Mouse (Mus musculus) limb, embryonic 14.5 days (tissue): ENCODE results near the gene Krt39. TPM values are rescaled to one million over a fixed set of nuclear protein-coding genes. Genes with fewer than 3 reads are reported as not detected.

Source experiments
- ATAC-seq: fragments of 200-750 bp; cut with Nextera tagmentation; 2 replicates; pipeline ENCODE4 v1.8.0; 2017; ENCODE audit warnings: low read depth, moderate number of reproducible peaks, moderate TSS enrichment; ENCODE audit not compliant: low FRiP score
- DNase-seq: peaks from one replicate; pipeline ENCODE4 v3.0.0-alpha.2; 2015; ENCODE audit warnings: low spot score
- H3K27ac ChIP-seq: fragments of 300-500 bp; sonication (generic); replicated peaks from 2 replicates; pipeline ENCODE4 v1.5.1; 2014; ENCODE audit warnings: low read depth, mild to moderate bottlenecking, low read length, moderate library complexity, mixed read lengths
- H3K27me3 ChIP-seq: fragments of 300-500 bp; sonication (generic); 2 replicates; pipeline ENCODE4 v1.6.1; 2014; ENCODE audit warnings: low read length, mixed read lengths; ENCODE audit not compliant: control insufficient read depth, insufficient read depth
- H3K36me3 ChIP-seq: fragments of 300-500 bp; sonication (generic); 2 replicates; pipeline ENCODE4 v1.6.1; 2014; ENCODE audit warnings: mild to moderate bottlenecking, low read length, moderate library complexity, mixed read lengths; ENCODE audit not compliant: control insufficient read depth, insufficient read depth
- H3K4me1 ChIP-seq: fragments of 300-500 bp; sonication (generic); 2 replicates; pipeline ENCODE4 v1.6.1; 2014; ENCODE audit warnings: antibody characterized with exemption, low read length, mixed read lengths; ENCODE audit not compliant: control insufficient read depth, insufficient read depth
- H3K4me2 ChIP-seq: fragments of 300-500 bp; sonication (generic); replicated peaks from 2 replicates; pipeline ENCODE4 v1.6.1; 2014; ENCODE audit warnings: low read depth, mild to moderate bottlenecking, low read length, moderate library complexity; ENCODE audit not compliant: severe bottlenecking
- H3K4me3 ChIP-seq: fragments of 300-500 bp; sonication (generic); replicated peaks from 2 replicates; pipeline ENCODE4 v1.5.1; 2014; ENCODE audit warnings: low read length
- H3K9ac ChIP-seq: fragments of 300-500 bp; sonication (generic); 2 replicates; pipeline ENCODE4 v1.6.1; 2014; ENCODE audit warnings: mild to moderate bottlenecking, low read depth, low read length, moderate library complexity; ENCODE audit not compliant: severe bottlenecking
- H3K9me3 ChIP-seq: fragments of 300-500 bp; sonication (generic); 2 replicates; pipeline ENCODE4 v1.6.1; 2016; ENCODE audit warnings: low read length; ENCODE audit not compliant: control insufficient read depth
- POLR2A ChIP-seq: fragments of 200-500 bp; IDR thresholded peaks from 2 replicates; pipeline ENCODE4 v1.8.0; 2012; ENCODE audit warnings: inconsistent platforms, mild to moderate bottlenecking, moderate library complexity, borderline replicate concordance; ENCODE audit not compliant: insufficient read depth, insufficient read length; ENCODE audit errors: extremely low read depth
- WGBS: fragments of 180-500 bp; shearing (Covaris S2); extraction: QIAGEN DNeasy Blood & Tissue Kit; methylation state at CpG from one replicate; pipeline ENCODE4 v1.1.7; 2014; 5-methylcytosine and 5-hydroxymethylcytosine counted together
- polyA plus RNA-seq, 2 experiments: library from polyadenylated mRNA; depleted of rRNA in 1 of 2; stranded (reverse) in 1 of 2; unstranded in 1 of 2; fragments of >200 nt; fragmentation: Nextera tagmentation in 1 of 2; extraction: Ambion mirVana in 1 of 2; gene quantifications; 2 replicates each; pipeline versions ENCODE4 v1.2.1 to v1.2.3; 2012 to 2014

Gene Krt39
- polyA plus RNA-seq (2012; rRNA removed): not detected in 2 replicates
- not detected in 2 replicates for polyA plus RNA-seq (2014; fragmentation: Nextera tagmentation; extraction: Ambion mirVana)

- Histone ChIP-seq H3K9ac (no peak within 1 kb of the TSS), H3K4me2 (no peak within 1 kb of the TSS), H3K4me3 (no peak within 1 kb of the TSS), H3K9me3 (no peaks in the 10 kb centered on the region), H3K27me3 (no peaks in the 10 kb centered on the region), H3K4me1 (no peaks in the 10 kb centered on the region), H3K27ac (no peak within 1 kb of the TSS), H3K36me3 (no peaks in the 10 kb centered on the region)
- ATAC-seq (no peak), DNase-seq (no peak)
- no peak for TF ChIP-seq POLR2A
- 17% methylated on average over 13 of the region's 13 CpGs for WGBS
Measured at GRCm38 (mm10) chr11:99521288-99521860, at the start of gene Krt39. TSS of gene Krt39 (minus strand) at chr11:99521338.

GRCm38 (mm10) chr11:99566530-99566929, 45.4 kb upstream of the Krt39 start, which contains the start of gene Krtap3-1:
TSS of gene Krtap3-1 (minus strand) at chr11:99566630.
- TF ChIP-seq POLR2A: no peak
- H3K4me1 ChIP-seq: no peaks in the 10 kb centered on the region
- DNase-seq (no peak), ATAC-seq (no peak)
- no peak within 1 kb of the TSS for H3K9ac ChIP-seq
- H3K27me3 ChIP-seq: no peaks in the 10 kb centered on the region
- H3K9me3 ChIP-seq: no peaks in the 10 kb centered on the region
- H3K36me3 ChIP-seq: no peaks in the 10 kb centered on the region
- H3K4me2 ChIP-seq: no peak within 1 kb of the TSS
- WGBS: 62% methylated on average over 7 of the region's 7 CpGs
- H3K27ac ChIP-seq: no peak within 1 kb of the TSS
- H3K4me3 ChIP-seq: no peak within 1 kb of the TSS

DNA sequence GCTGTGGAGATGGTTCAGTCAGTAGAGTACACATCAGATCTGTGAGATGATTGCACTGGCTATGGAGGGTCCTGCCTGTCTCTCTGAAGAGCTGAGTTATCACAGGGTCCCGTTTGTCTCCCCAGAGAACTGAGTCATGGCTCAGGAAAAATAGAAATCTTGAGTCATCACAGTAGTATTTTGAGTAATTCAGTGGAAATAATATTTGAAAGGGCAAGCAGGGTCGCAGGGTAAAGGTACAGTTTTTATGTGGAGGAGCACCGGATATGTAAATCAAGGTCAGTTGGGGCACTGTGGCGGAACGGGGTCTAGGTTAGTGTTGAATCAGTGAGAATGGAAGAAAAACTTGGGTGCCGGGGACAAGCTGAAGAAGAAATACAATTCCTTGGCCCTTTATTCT, 41.4 kb upstream of the Krt39 start:
- 87% methylated on average over 6 of the region's 6 CpGs for WGBS
- Histone ChIP-seq H3K27me3 (no peaks in the 10 kb centered on the region), H3K27ac (no peak overlapping the region), H3K4me1 (no peaks in the 10 kb centered on the region), H3K4me2 (no peak overlapping the region), H3K4me3 (no peak overlapping the region), H3K9ac (no peak overlapping the region), H3K9me3 (no peaks in the 10 kb centered on the region), H3K36me3 (no peaks in the 10 kb centered on the region)
- no peak for DNase-seq
- ATAC-seq: no peak
- no peak for TF ChIP-seq POLR2A

GRCm38 (mm10) chr11:99559366-99559765, 38.2 kb upstream of the Krt39 start, which contains the start of gene Gm11939:
TSS of gene Gm11939 (minus strand) at chr11:99559466.
- H3K9ac ChIP-seq: no peak within 1 kb of the TSS
- WGBS: 89% methylated on average over 9 of the region's 9 CpGs
- ATAC-seq: no peak
- H3K4me2 ChIP-seq: no peak within 1 kb of the TSS
- no peak for DNase-seq
- no peak for TF ChIP-seq POLR2A
- no peaks in the 10 kb centered on the region for H3K4me1 ChIP-seq
- H3K4me3 ChIP-seq: no peak within 1 kb of the TSS
- H3K27me3 ChIP-seq: no peaks in the 10 kb centered on the region
- H3K9me3 ChIP-seq: no peaks in the 10 kb centered on the region
- no peak within 1 kb of the TSS for H3K27ac ChIP-seq
- H3K36me3 ChIP-seq: no peaks in the 10 kb centered on the region

GRCm38 (mm10) chr11:99557976-99558745, 37.0 kb upstream of the Krt39 start:
- no peak for TF ChIP-seq POLR2A
- Histone ChIP-seq H3K9ac (no peak overlapping the region), H3K27ac (no peak overlapping the region), H3K36me3 (no peaks in the 10 kb centered on the region), H3K9me3 (no peaks in the 10 kb centered on the region), H3K27me3 (no peaks in the 10 kb centered on the region), H3K4me3 (no peak overlapping the region), H3K4me2 (no peak overlapping the region), H3K4me1 (no peaks in the 10 kb centered on the region)
- ATAC-seq (no peak), DNase-seq (no peak)
- 90% methylated on average over 3 of the region's 3 CpGs for WGBS
